Mouse (Mus musculus) small intestine, adult 2 months (tissue): ENCODE measurements at regions not wholly inside any gene's neighbourhood (a gene's known extent, or its start where the extent isn't known, plus 50 kb on each side); places are given as distances from the start of the nearest gene placed in this dataset.

Experiments
- H3K27ac ChIP-seq: fragments of 200-500 bp; 2 replicates; pipeline ENCODE4 v1.5.1; 2012; ENCODE audit warnings: low read depth, low read length, control low read depth, inconsistent platforms; ENCODE audit not compliant: insufficient read depth
- H3K27me3 ChIP-seq: fragments of 200-500 bp; 2 replicates; pipeline ENCODE4 v1.6.1; 2012; ENCODE audit warnings: mild to moderate bottlenecking, moderate library complexity, low read length, inconsistent platforms; ENCODE audit not compliant: control insufficient read depth, insufficient read depth
- H3K36me3 ChIP-seq: fragments of 200-500 bp; 2 replicates; pipeline ENCODE4 v1.6.1; 2012; ENCODE audit warnings: mild to moderate bottlenecking, low read length, control low read depth, inconsistent platforms; ENCODE audit not compliant: control insufficient read depth, insufficient read depth
- H3K4me1 ChIP-seq: fragments of 200-500 bp; 2 replicates; pipeline ENCODE4 v1.6.1; 2012; ENCODE audit warnings: low read length, inconsistent platforms, mixed read lengths; ENCODE audit not compliant: control insufficient read depth, insufficient read depth, insufficient read length
- H3K4me3 ChIP-seq: fragments of 200-500 bp; 2 replicates; pipeline ENCODE4 v1.5.1; 2012; ENCODE audit warnings: low read depth, mild to moderate bottlenecking, control low read depth, inconsistent platforms, low read length, moderate library complexity
- CTCF ChIP-seq: fragments of 200-500 bp; IDR thresholded peaks from 2 replicates; pipeline ENCODE4 v1.5.1; 2012; ENCODE audit warnings: low read depth, mild to moderate bottlenecking, control low read depth, inconsistent platforms, low read length, moderate library complexity, mixed read lengths; ENCODE audit not compliant: insufficient replicate concordance, insufficient read length; ENCODE audit errors: extremely low read depth
- POLR2A ChIP-seq: fragments of 200-500 bp; IDR thresholded peaks from 2 replicates; pipeline ENCODE4 v1.6.1; 2012; ENCODE audit warnings: low read depth, mild to moderate bottlenecking, control low read depth, inconsistent platforms, low read length, moderate library complexity
- WGBS: fragments of 180-500 bp; shearing (Covaris S2); methylation state at CpG from one replicate; pipeline ENCODE4 v1.1.7; 2018; 5-methylcytosine and 5-hydroxymethylcytosine counted together

DNA sequence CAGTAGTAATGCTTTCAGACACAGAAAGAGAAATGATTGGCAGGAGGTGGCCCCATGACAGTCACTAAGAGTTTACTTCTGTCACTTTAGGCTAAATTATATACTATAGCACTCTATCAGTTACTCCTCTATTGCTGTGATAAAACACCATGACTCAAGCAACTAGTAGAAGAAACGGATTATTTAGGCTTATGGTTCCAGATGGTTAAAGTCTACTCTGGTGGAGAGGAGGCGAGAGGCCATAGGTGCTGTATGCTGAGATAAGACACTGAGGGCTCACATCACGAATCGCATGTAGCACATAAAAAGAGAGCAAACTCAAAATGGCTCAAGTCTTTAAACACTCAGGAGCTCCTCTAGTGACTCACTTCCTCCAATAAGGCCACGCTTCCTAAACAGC lies 522.6 kb downstream of the Tshz3 start:
- WGBS: 71% methylated on average over 5 of the region's 5 CpGs
- H3K4me1 ChIP-seq: no peaks in the 10 kb centered on the region
- H3K4me3 ChIP-seq: no peak overlapping the region
- no peaks in the 10 kb centered on the region for H3K36me3 ChIP-seq
- H3K27ac ChIP-seq: no peak overlapping the region
- H3K27me3 ChIP-seq: no peaks in the 10 kb centered on the region
- no peak for TF ChIP-seq CTCF
- no peak for TF ChIP-seq POLR2A

GRCm38 (mm10) chr7:37226423-37226822 lies 528.5 kb downstream of the Tshz3 start:
- WGBS: 76% methylated on average over 3 of the region's 3 CpGs
- H3K27ac ChIP-seq: no peak overlapping the region
- H3K4me1 ChIP-seq: no peaks in the 10 kb centered on the region
- no peak overlapping the region for H3K4me3 ChIP-seq
- H3K36me3 ChIP-seq: no peaks in the 10 kb centered on the region
- TF ChIP-seq CTCF (no peak), POLR2A (no peak)
- no peaks in the 10 kb centered on the region for H3K27me3 ChIP-seq

GRCm38 (mm10) chr7:37230641-37231347 lies 532.9 kb downstream of the Tshz3 start:
- Histone ChIP-seq H3K4me3 (no peak overlapping the region), H3K27me3 (no peaks in the 10 kb centered on the region), H3K4me1 (no peaks in the 10 kb centered on the region), H3K36me3 (no peaks in the 10 kb centered on the region), H3K27ac (no peak overlapping the region)
- TF ChIP-seq POLR2A: no peak
- no peak for TF ChIP-seq CTCF
- WGBS: 47% methylated on average over 6 of the region's 6 CpGs

- H3K27ac ChIP-seq: no peak overlapping the region
- H3K27me3 ChIP-seq: no peaks in the 10 kb centered on the region
- H3K4me1 ChIP-seq: no peaks in the 10 kb centered on the region
- H3K36me3 ChIP-seq: no peaks in the 10 kb centered on the region
- TF ChIP-seq POLR2A (no peak), CTCF (no peak)
- no peak overlapping the region for H3K4me3 ChIP-seq
- WGBS: 71% methylated on average over 6 of the region's 6 CpGs
Observed at GRCm38 (mm10) chr7:37240832-37241231, 532.6 kb downstream of the Zfp536 start.

GRCm38 (mm10) chr7:37241781-37242180 lies 531.7 kb downstream of the Zfp536 start:
- TF ChIP-seq CTCF (no peak), POLR2A (no peak)
- Histone ChIP-seq H3K4me1 (no peaks in the 10 kb centered on the region), H3K27ac (no peak overlapping the region), H3K27me3 (no peaks in the 10 kb centered on the region), H3K4me3 (no peak overlapping the region), H3K36me3 (no peaks in the 10 kb centered on the region)
- WGBS: 63% methylated on average over 7 of the region's 7 CpGs

DNA sequence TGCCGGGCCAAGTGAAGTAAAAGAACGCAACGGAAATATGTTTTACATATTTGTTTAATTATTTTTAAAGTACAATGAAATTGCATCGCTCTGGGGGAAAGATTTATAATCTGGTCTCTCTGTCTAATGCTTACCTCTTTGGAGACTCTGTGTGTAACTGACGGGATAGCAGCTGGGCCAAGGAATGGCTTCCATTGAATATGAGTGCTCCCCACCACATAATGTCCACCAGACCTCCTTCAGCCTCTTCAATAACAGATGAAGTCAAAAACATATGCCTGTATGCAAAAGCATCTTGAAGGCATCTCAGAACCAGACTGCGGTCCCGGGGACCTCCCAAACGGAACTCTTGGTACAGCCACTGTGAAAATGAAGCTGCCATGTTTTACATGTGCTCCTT lies 531.0 kb downstream of the Zfp536 start:
- no peak overlapping the region for H3K27ac ChIP-seq
- no peak for TF ChIP-seq POLR2A
- no peak for TF ChIP-seq CTCF
- WGBS: 90% methylated on average over 8 of the region's 8 CpGs
- H3K36me3 ChIP-seq: no peaks in the 10 kb centered on the region
- no peaks in the 10 kb centered on the region for H3K4me1 ChIP-seq
- H3K4me3 ChIP-seq: no peak overlapping the region
- no peaks in the 10 kb centered on the region for H3K27me3 ChIP-seq

DNA sequence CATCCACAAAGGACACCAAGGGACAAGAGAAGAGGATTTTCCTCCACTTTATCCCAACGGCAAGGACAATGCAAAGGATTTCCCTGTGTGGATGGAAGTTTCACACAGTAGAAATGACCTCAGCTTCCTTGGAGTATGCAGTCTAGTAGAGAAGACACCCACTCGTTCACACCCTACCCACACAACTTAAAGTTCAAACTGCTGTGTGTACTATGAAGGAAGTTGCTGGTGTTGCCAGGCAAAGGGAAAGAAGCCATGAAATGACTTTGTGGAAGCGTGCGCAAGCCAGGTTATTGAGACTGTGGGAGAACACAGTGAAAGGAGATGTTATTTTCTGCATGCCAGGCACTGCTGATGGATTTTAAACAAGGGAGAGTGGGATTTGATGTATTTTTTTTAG lies 527.3 kb downstream of the Zfp536 start:
- Histone ChIP-seq H3K27ac (no peak overlapping the region), H3K36me3 (no peaks in the 10 kb centered on the region), H3K27me3 (no peaks in the 10 kb centered on the region), H3K4me3 (no peak overlapping the region), H3K4me1 (no peaks in the 10 kb centered on the region)
- TF ChIP-seq POLR2A (no peak), CTCF (no peak)
- WGBS: 79% methylated on average over 4 of the region's 4 CpGs
